Mouse (Mus musculus) lung, embryonic 15.5 days (tissue): ENCODE measurements around the gene Tbx15. TPM values are rescaled to one million over a fixed set of nuclear protein-coding genes. Genes with fewer than 3 reads are reported as not detected.
"Not testable (repeated sequence)": the region's sequence is repeated elsewhere in the genome, so short reads cannot be mapped to it uniquely, and the experiment has no call there.

Experiments used
- ATAC-seq: fragments of 200-750 bp; cut with Nextera tagmentation; 2 replicates; pipeline ENCODE4 v1.8.0; 2017; ENCODE audit warnings: moderate number of reproducible peaks, borderline replicate concordance; ENCODE audit not compliant: low FRiP score, low TSS enrichment; ENCODE audit errors: extremely low read depth
- H3K27ac ChIP-seq: fragments of 300-500 bp; sonication (generic); 2 replicates; pipeline ENCODE4 v1.5.1; 2015; ENCODE audit warnings: moderate library complexity, mild to moderate bottlenecking, inconsistent platforms
- H3K27me3 ChIP-seq: fragments of 300-500 bp; sonication (generic); 2 replicates; pipeline ENCODE4 v1.6.1; 2015; ENCODE audit warnings: inconsistent platforms
- H3K36me3 ChIP-seq: fragments of 300-500 bp; sonication (generic); 2 replicates; pipeline ENCODE4 v1.6.1; 2015; ENCODE audit warnings: inconsistent platforms
- H3K4me1 ChIP-seq: fragments of 300-500 bp; sonication (generic); 2 replicates; pipeline ENCODE4 v1.6.1; 2015; ENCODE audit warnings: inconsistent platforms
- H3K4me2 ChIP-seq: fragments of 300-500 bp; sonication (generic); 2 replicates; pipeline ENCODE4 v1.6.1; 2015; ENCODE audit warnings: inconsistent platforms, mild to moderate bottlenecking, moderate library complexity
- H3K4me3 ChIP-seq: fragments of 300-500 bp; sonication (generic); 2 replicates; pipeline ENCODE4 v1.5.1; 2015; ENCODE audit warnings: mild to moderate bottlenecking, inconsistent platforms
- H3K9ac ChIP-seq: fragments of 300-500 bp; sonication (generic); 2 replicates; pipeline ENCODE4 v1.6.1; 2015; ENCODE audit warnings: inconsistent platforms
- H3K9me3 ChIP-seq: fragments of 300-500 bp; sonication (generic); 2 replicates; pipeline ENCODE4 v1.6.1; 2016; ENCODE audit warnings: inconsistent platforms
- WGBS: fragments of 180-500 bp; shearing (Covaris S2); methylation state at CpG from one replicate; pipeline ENCODE4 v1.1.7; 2015; 5-methylcytosine and 5-hydroxymethylcytosine counted together
- polyA plus RNA-seq: library from polyadenylated mRNA; unstranded; fragments of >200 nt; fragmentation: Nextera tagmentation; extraction: Ambion mirVana; gene quantifications from 2 replicates; pipeline ENCODE4 v1.2.1, GENCODE M21; 2015

The Tbx15 gene
- polyA plus RNA-seq, 1 experiment from 2014 or later, result 0.04 TPM

GRCm38 (mm10) chr3:99290878-99291277 is 50.7 kb downstream of the Tbx15 start:
- Histone ChIP-seq H3K4me3 (no peak overlapping the region), H3K27ac (no peak overlapping the region), H3K9me3 (no peaks in the 10 kb centered on the region), H3K27me3 (no peaks in the 10 kb centered on the region), H3K36me3 (no peaks in the 10 kb centered on the region), H3K4me1 (no peaks in the 10 kb centered on the region), H3K4me2 (no peak overlapping the region), H3K9ac (no peak overlapping the region)
- ATAC-seq, result no peak
- WGBS, result 71% methylated on average over 2 of the region's 2 CpGs

GRCm38 (mm10) chr3:99291386-99291785 is 51.2 kb downstream of the Tbx15 start:
- no peak overlapping the region for H3K9ac ChIP-seq
- no peaks in the 10 kb centered on the region for H3K27me3 ChIP-seq
- H3K36me3 ChIP-seq, result no peaks in the 10 kb centered on the region
- H3K4me3 ChIP-seq, result no peak overlapping the region
- H3K27ac ChIP-seq, result no peak overlapping the region
- no peaks in the 10 kb centered on the region for H3K9me3 ChIP-seq
- no peak for ATAC-seq
- H3K4me2 ChIP-seq, result no peak overlapping the region
- no peaks in the 10 kb centered on the region for H3K4me1 ChIP-seq

GRCm38 (mm10) chr3:99292531-99292931 is 52.4 kb downstream of the Tbx15 start:
- Histone ChIP-seq H3K27ac (no peak overlapping the region), H3K4me3 (no peak overlapping the region), H3K36me3 (no peaks in the 10 kb centered on the region), H3K9ac (no peak overlapping the region), H3K4me1 (no peaks in the 10 kb centered on the region), H3K4me2 (no peak overlapping the region), H3K9me3 (no peaks in the 10 kb centered on the region), H3K27me3 (no peaks in the 10 kb centered on the region)
- 56% methylated on average over 3 of the region's 3 CpGs for WGBS
- ATAC-seq, result no peak

- not testable (repeated sequence) for H3K4me2 ChIP-seq, H3K9ac ChIP-seq, ATAC-seq, H3K27ac ChIP-seq, H3K27me3 ChIP-seq, H3K4me3 ChIP-seq, H3K36me3 ChIP-seq, H3K9me3 ChIP-seq, H3K4me1 ChIP-seq
- 63% methylated on average over 1 of the region's 1 CpGs for WGBS
Observed at GRCm38 (mm10) chr3:99294209-99294608, 54.0 kb downstream of the Tbx15 start.

GRCm38 (mm10) chr3:99295301-99295700 is 55.1 kb downstream of the Tbx15 start:
- WGBS, result 77% methylated on average over 2 of the region's 2 CpGs
- Histone ChIP-seq H3K27ac (no peak overlapping the region), H3K4me3 (no peak overlapping the region), H3K36me3 (no peaks in the 10 kb centered on the region), H3K9ac (no peak overlapping the region), H3K9me3 (no peaks in the 10 kb centered on the region), H3K4me1 (no peaks in the 10 kb centered on the region), H3K27me3 (no peaks in the 10 kb centered on the region), H3K4me2 (no peak overlapping the region)
- ATAC-seq, result no peak

- no peak for ATAC-seq
- Histone ChIP-seq H3K9me3 (no peaks in the 10 kb centered on the region), H3K4me2 (no peak overlapping the region), H3K27me3 (no peaks in the 10 kb centered on the region), H3K9ac (no peak overlapping the region), H3K4me3 (no peak overlapping the region), H3K4me1 (no peaks in the 10 kb centered on the region), H3K27ac (no peak overlapping the region), H3K36me3 (no peaks in the 10 kb centered on the region)
- 80% methylated on average over 5 of the region's 5 CpGs for WGBS
Observed at GRCm38 (mm10) chr3:99296186-99296585, 56.0 kb downstream of the Tbx15 start.

- ATAC-seq, result no peak
- no peak overlapping the region for H3K27ac ChIP-seq
- no peaks in the 10 kb centered on the region for H3K36me3 ChIP-seq
- H3K9ac ChIP-seq, result no peak overlapping the region
- no peaks in the 10 kb centered on the region for H3K9me3 ChIP-seq
- no peaks in the 10 kb centered on the region for H3K4me1 ChIP-seq
- no peak overlapping the region for H3K4me2 ChIP-seq
- no peaks in the 10 kb centered on the region for H3K27me3 ChIP-seq
- 64% methylated on average over 2 of the region's 2 CpGs for WGBS
- no peak overlapping the region for H3K4me3 ChIP-seq
Observed at GRCm38 (mm10) chr3:99300846-99301245, 60.7 kb downstream of the Tbx15 start.

- H3K36me3 ChIP-seq, result no peaks in the 10 kb centered on the region
- H3K9me3 ChIP-seq, result no peaks in the 10 kb centered on the region
- H3K27ac ChIP-seq, result no peak overlapping the region
- WGBS, result 41% methylated on average over 2 of the region's 2 CpGs
- no peak overlapping the region for H3K4me2 ChIP-seq
- H3K4me1 ChIP-seq, result no peaks in the 10 kb centered on the region
- H3K4me3 ChIP-seq, result no peak overlapping the region
- H3K9ac ChIP-seq, result no peak overlapping the region
- ATAC-seq, result no peak
- no peaks in the 10 kb centered on the region for H3K27me3 ChIP-seq
Observed at GRCm38 (mm10) chr3:99310877-99311276, 70.7 kb downstream of the Tbx15 start.

GRCm38 (mm10) chr3:99311943-99312635 is 71.9 kb downstream of the Tbx15 start:
- H3K9me3 ChIP-seq, result no peaks in the 10 kb centered on the region
- no peaks in the 10 kb centered on the region for H3K36me3 ChIP-seq
- no peaks in the 10 kb centered on the region for H3K4me1 ChIP-seq
- WGBS, result 66% methylated on average over 7 of the region's 7 CpGs
- no peak overlapping the region for H3K9ac ChIP-seq
- no peaks in the 10 kb centered on the region for H3K27me3 ChIP-seq
- no peak overlapping the region for H3K4me2 ChIP-seq
- no peak for ATAC-seq
- no peak overlapping the region for H3K27ac ChIP-seq
- no peak overlapping the region for H3K4me3 ChIP-seq

GRCm38 (mm10) chr3:99322345-99322744 is 82.2 kb downstream of the Tbx15 start:
- Histone ChIP-seq H3K4me1 (no peaks in the 10 kb centered on the region), H3K4me2 (no peak overlapping the region), H3K9me3 (no peaks in the 10 kb centered on the region), H3K9ac (no peak overlapping the region), H3K27me3 (no peaks in the 10 kb centered on the region), H3K4me3 (no peak overlapping the region), H3K36me3 (no peaks in the 10 kb centered on the region), H3K27ac (no peak overlapping the region)
- 84% methylated on average over 2 of the region's 2 CpGs for WGBS
- ATAC-seq, result no peak

GRCm38 (mm10) chr3:99329316-99329715 is 89.1 kb downstream of the Tbx15 start:
- Histone ChIP-seq H3K27ac (no peak overlapping the region), H3K4me1 (no peaks in the 10 kb centered on the region), H3K4me3 (no peak overlapping the region), H3K9ac (no peak overlapping the region), H3K9me3 (no peaks in the 10 kb centered on the region), H3K4me2 (no peak overlapping the region), H3K36me3 (no peaks in the 10 kb centered on the region), H3K27me3 (no peaks in the 10 kb centered on the region)
- 69% methylated on average over 5 of the region's 5 CpGs for WGBS
- no peak for ATAC-seq

- H3K4me2 ChIP-seq, result no peak overlapping the region
- H3K9me3 ChIP-seq, result no peaks in the 10 kb centered on the region
- no peaks in the 10 kb centered on the region for H3K4me1 ChIP-seq
- H3K36me3 ChIP-seq, result no peaks in the 10 kb centered on the region
- no peak overlapping the region for H3K9ac ChIP-seq
- no peak overlapping the region for H3K4me3 ChIP-seq
- H3K27me3 ChIP-seq, result no peaks in the 10 kb centered on the region
- WGBS, result 75% methylated on average over 8 of the region's 8 CpGs
- no peak for ATAC-seq
- H3K27ac ChIP-seq, result no peak overlapping the region
Observed at GRCm38 (mm10) chr3:99331086-99331485, 90.9 kb downstream of the Tbx15 start.

- Histone ChIP-seq H3K9ac (no peak overlapping the region), H3K4me3 (no peak overlapping the region), H3K36me3 (no peaks in the 10 kb centered on the region), H3K4me2 (no peak overlapping the region), H3K4me1 (no peaks in the 10 kb centered on the region), H3K27me3 (no peaks in the 10 kb centered on the region), H3K27ac (no peak overlapping the region), H3K9me3 (no peaks in the 10 kb centered on the region)
- ATAC-seq, result no peak
- WGBS, result 75% methylated on average over 2 of the region's 2 CpGs
Observed at GRCm38 (mm10) chr3:99336866-99337265, 96.7 kb downstream of the Tbx15 start.
